Mouse (Mus musculus): ENCODE data around the gene Adamts2. TPM values are rescaled to one million over a fixed set of nuclear protein-coding genes. Genes with fewer than 3 reads are reported as not detected.

Adamts2 gene
- polyA plus RNA-seq, 1 experiment from 2014 or later, result 5.7 TPM

- no peak overlapping the region for H3K27ac ChIP-seq (ENCODE audit: low read length)
- ATAC-seq (ENCODE audit: low FRiP score, low TSS enrichment), result peak; percentile 89
- no peak overlapping the region for H3K9ac ChIP-seq (replicated peaks; ENCODE audit: low read length)
- 10% methylated on average over 14 of the region's 14 CpGs for WGBS
- no peaks in the 10 kb centered on the region for H3K9me3 ChIP-seq (ENCODE audit: low read length)
- H3K4me1 ChIP-seq (ENCODE audit: insufficient read depth, low read length), result peaks cover 4% of the 10 kb centered on the region; the same call in 1 of the 2 replicates
- H3K4me3 ChIP-seq (ENCODE audit: low read length), result peak overlapping the region; percentile 36
- no peaks in the 10 kb centered on the region for H3K27me3 ChIP-seq (ENCODE audit: insufficient read depth, low read length)
- peak overlapping the region; percentile 61 for H3K4me2 ChIP-seq (replicated peaks; ENCODE audit: low read depth, low read length)
- no peaks in the 10 kb centered on the region for H3K36me3 ChIP-seq (ENCODE audit: insufficient read depth, low read length)
These were observed 167.3 kb downstream of the Adamts2 start for GRCm38 (mm10) chr11:50768995-50769749.

DNA sequence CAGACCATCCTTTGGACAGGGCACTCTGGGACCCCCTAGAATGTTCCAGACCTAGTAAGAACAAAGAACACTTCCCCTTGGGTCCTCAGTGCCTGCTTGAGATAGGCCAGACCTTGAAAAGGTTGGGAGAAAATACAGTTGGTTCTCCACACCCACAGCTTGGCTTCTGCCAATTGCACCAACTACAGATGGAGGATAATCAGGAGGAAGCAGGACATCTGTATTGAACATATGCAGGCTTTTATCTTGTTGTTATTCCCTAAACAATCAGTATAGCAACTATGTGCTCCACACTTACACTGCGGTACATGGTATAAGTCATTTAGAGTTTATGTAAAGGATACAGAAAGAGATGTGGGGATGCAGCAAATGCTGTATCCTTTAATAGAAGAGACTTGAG is 169.1 kb downstream of the Adamts2 start:
- WGBS, result 92% methylated on average over 1 of the region's 1 CpGs
- Histone ChIP-seq H3K27ac (ENCODE audit: low read length) (no peak overlapping the region), H3K27me3 (ENCODE audit: insufficient read depth, low read length) (no peaks in the 10 kb centered on the region), H3K4me3 (ENCODE audit: low read length) (no peak overlapping the region), H3K4me1 (ENCODE audit: insufficient read depth, low read length) (peaks cover 4% of the 10 kb centered on the region; the same call in 1 of the 2 replicates), H3K4me2 (replicated peaks; ENCODE audit: low read depth, low read length) (no peak overlapping the region), H3K36me3 (ENCODE audit: insufficient read depth, low read length) (no peaks in the 10 kb centered on the region), H3K9ac (replicated peaks; ENCODE audit: low read length) (no peak overlapping the region), H3K9me3 (ENCODE audit: low read length) (no peaks in the 10 kb centered on the region)
- no peak for ATAC-seq (ENCODE audit: low FRiP score, low TSS enrichment)

DNA sequence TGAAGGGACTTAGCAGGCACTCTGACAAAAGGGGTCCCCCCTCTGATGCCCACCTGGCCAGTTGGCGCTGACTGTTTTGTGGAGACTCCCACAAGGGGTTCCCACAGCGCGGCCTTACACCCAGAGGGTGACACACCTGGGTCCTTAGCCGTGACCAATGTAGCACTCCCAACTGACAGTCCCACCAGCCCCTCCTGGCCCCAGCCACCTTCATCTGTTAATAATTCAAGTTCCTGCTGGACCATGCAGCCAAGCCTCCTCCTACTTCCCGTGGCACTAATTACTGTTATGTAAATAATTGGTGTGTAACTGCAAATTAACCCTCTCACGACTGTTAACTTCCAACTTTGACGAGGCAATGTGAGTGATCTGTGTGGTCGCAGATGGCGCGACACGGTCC is 195.8 kb downstream of the Adamts2 start:
- no peaks in the 10 kb centered on the region for H3K36me3 ChIP-seq (ENCODE audit: insufficient read depth, low read length)
- H3K9me3 ChIP-seq (ENCODE audit: low read length), result no peaks in the 10 kb centered on the region
- ATAC-seq (ENCODE audit: low FRiP score, low TSS enrichment), result peak; percentile 74; the same call in 1 of the 2 replicates
- no peak overlapping the region for H3K9ac ChIP-seq (replicated peaks; ENCODE audit: low read length)
- H3K27ac ChIP-seq (ENCODE audit: low read length), result no peak overlapping the region
- no peaks in the 10 kb centered on the region for H3K27me3 ChIP-seq (ENCODE audit: insufficient read depth, low read length)
- H3K4me2 ChIP-seq (replicated peaks; ENCODE audit: low read depth, low read length), result no peak overlapping the region
- no peaks in the 10 kb centered on the region for H3K4me1 ChIP-seq (ENCODE audit: insufficient read depth, low read length)
- WGBS, result 57% methylated on average over 11 of the region's 11 CpGs
- no peak overlapping the region for H3K4me3 ChIP-seq (ENCODE audit: low read length)

GRCm38 (mm10) chr11:50798836-50799235 is 197.0 kb downstream of the Adamts2 start:
- H3K36me3 ChIP-seq (ENCODE audit: insufficient read depth, low read length), result no peaks in the 10 kb centered on the region
- H3K4me3 ChIP-seq (ENCODE audit: low read length), result no peak overlapping the region
- no peak overlapping the region for H3K9ac ChIP-seq (replicated peaks; ENCODE audit: low read length)
- no peak overlapping the region for H3K27ac ChIP-seq (ENCODE audit: low read length)
- no peak for ATAC-seq (ENCODE audit: low FRiP score, low TSS enrichment)
- H3K4me2 ChIP-seq (replicated peaks; ENCODE audit: low read depth, low read length), result no peak overlapping the region
- H3K27me3 ChIP-seq (ENCODE audit: insufficient read depth, low read length), result no peaks in the 10 kb centered on the region
- H3K9me3 ChIP-seq (ENCODE audit: low read length), result no peaks in the 10 kb centered on the region
- no peaks in the 10 kb centered on the region for H3K4me1 ChIP-seq (ENCODE audit: insufficient read depth, low read length)

- Histone ChIP-seq H3K4me2 (replicated peaks; ENCODE audit: low read depth, low read length) (no peak overlapping the region), H3K27me3 (ENCODE audit: insufficient read depth, low read length) (no peaks in the 10 kb centered on the region), H3K4me1 (ENCODE audit: insufficient read depth, low read length) (no peaks in the 10 kb centered on the region), H3K36me3 (ENCODE audit: insufficient read depth, low read length) (peaks cover 81% of the 10 kb centered on the region), H3K9me3 (ENCODE audit: low read length) (peaks cover 48% of the 10 kb centered on the region), H3K4me3 (ENCODE audit: low read length) (no peak overlapping the region), H3K27ac (ENCODE audit: low read length) (no peak overlapping the region), H3K9ac (replicated peaks; ENCODE audit: low read length) (no peak overlapping the region)
- ATAC-seq (ENCODE audit: low FRiP score, low TSS enrichment), result no peak
- 97% methylated on average over 4 of the region's 4 CpGs for WGBS
These were observed 212.3 kb downstream of the Adamts2 start for GRCm38 (mm10) chr11:50814233-50814632.

- H3K4me1 ChIP-seq (ENCODE audit: insufficient read depth, low read length), result peaks cover 6% of the 10 kb centered on the region; the same call in 1 of the 2 replicates
- no peaks in the 10 kb centered on the region for H3K27me3 ChIP-seq (ENCODE audit: insufficient read depth, low read length)
- peak overlapping the region; percentile 97 for H3K4me3 ChIP-seq (ENCODE audit: low read length)
- H3K4me2 ChIP-seq (replicated peaks; ENCODE audit: low read depth, low read length), result peak overlapping the region; percentile 73
- H3K36me3 ChIP-seq (ENCODE audit: insufficient read depth, low read length), result peaks cover 40% of the 10 kb centered on the region
- no peaks in the 10 kb centered on the region for H3K9me3 ChIP-seq (ENCODE audit: low read length)
- no peak overlapping the region for H3K27ac ChIP-seq (ENCODE audit: low read length)
- 46% methylated on average over 2 of the region's 2 CpGs for WGBS
- peak overlapping the region; percentile 90; the same call in 1 of the 2 replicates for H3K9ac ChIP-seq (replicated peaks; ENCODE audit: low read length)
- no peak for ATAC-seq (ENCODE audit: low FRiP score, low TSS enrichment)
These were observed 224.3 kb downstream of the Adamts2 start for GRCm38 (mm10) chr11:50826214-50826613.

DNA sequence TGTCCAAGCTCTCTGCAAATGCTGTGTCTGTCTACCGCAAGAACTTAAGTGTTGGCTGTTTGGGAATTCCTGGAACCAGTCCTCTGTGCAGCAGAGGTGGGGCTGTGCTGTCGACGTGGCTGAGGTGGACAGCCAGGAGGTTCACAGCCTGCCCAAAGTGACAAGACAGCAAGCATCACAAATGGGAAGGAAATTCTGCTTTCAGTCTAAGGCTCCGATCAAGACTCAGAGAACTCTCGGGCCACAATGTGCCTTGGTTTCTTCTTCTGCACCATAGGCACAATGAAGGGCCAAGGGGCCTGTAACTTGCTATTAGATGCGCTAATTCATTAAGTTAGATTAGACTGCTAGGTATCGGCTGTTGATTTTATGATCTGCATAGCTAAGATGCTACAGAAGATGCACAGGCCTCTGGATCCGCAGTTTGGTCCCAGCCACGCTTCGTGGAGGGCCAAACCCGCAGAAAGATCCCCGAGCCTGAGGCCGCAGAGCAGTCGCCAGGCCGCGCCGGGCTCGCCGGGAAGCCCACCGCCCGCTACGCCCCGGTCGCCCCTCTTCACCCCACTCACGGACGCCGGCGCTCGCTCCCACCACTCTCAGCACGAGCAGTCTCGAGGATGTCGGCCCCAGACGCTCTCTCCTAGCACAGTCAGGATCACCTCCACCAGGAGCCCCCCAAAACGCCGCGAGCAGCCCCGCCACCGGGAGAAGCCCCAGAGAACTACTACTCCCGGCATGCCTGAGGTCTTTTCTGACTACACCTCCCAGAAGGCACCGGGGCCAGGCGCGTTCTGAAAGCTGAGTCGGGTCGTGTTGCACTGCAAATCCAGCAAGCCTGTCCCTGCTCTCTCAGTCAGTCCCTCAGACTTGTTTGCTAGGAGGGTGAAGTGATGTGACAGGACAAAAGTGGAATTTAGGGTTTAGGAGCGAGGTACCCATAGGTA is 225.4 kb downstream of the Adamts2 start, which contains the start of gene Zfp354c:
Zfp354c (minus strand) TSS at position 715 of the 944 bp plus-strand sequence.
- peak within 1 kb of the TSS; percentile 73 for H3K4me2 ChIP-seq (replicated peaks; ENCODE audit: low read depth, low read length)
- WGBS, result under 1% methylated on average over 36 of the region's 45 CpGs
- H3K36me3 ChIP-seq (ENCODE audit: insufficient read depth, low read length), result peaks cover 33% of the 10 kb centered on the region
- H3K27ac ChIP-seq (ENCODE audit: low read length), result peak within 1 kb of the TSS; percentile 0; the same call in 1 of the 2 replicates
- peak; percentile 96 for ATAC-seq (ENCODE audit: low FRiP score, low TSS enrichment)
- H3K4me1 ChIP-seq (ENCODE audit: insufficient read depth, low read length), result peaks cover 6% of the 10 kb centered on the region; the same call in 1 of the 2 replicates
- peaks cover 2% of the 10 kb centered on the region; the same call in 1 of the 2 replicates for H3K9me3 ChIP-seq (ENCODE audit: low read length)
- H3K4me3 ChIP-seq (ENCODE audit: low read length), result peak within 1 kb of the TSS; percentile 97
- H3K9ac ChIP-seq (replicated peaks; ENCODE audit: low read length), result peak within 1 kb of the TSS; percentile 90
- no peaks in the 10 kb centered on the region for H3K27me3 ChIP-seq (ENCODE audit: insufficient read depth, low read length)

- peaks cover 4% of the 10 kb centered on the region for H3K4me1 ChIP-seq (ENCODE audit: insufficient read depth, low read length)
- no peak overlapping the region for H3K9ac ChIP-seq (replicated peaks; ENCODE audit: low read length)
- no peak overlapping the region for H3K4me2 ChIP-seq (replicated peaks; ENCODE audit: low read depth, low read length)
- H3K9me3 ChIP-seq (ENCODE audit: low read length), result peaks cover 16% of the 10 kb centered on the region
- H3K27ac ChIP-seq (ENCODE audit: low read length), result no peak overlapping the region
- H3K36me3 ChIP-seq (ENCODE audit: insufficient read depth, low read length), result peaks cover 15% of the 10 kb centered on the region
- H3K4me3 ChIP-seq (ENCODE audit: low read length), result no peak overlapping the region
- WGBS, result 83% methylated on average over 4 of the region's 4 CpGs
- ATAC-seq (ENCODE audit: low FRiP score, low TSS enrichment), result no peak
- H3K27me3 ChIP-seq (ENCODE audit: insufficient read depth, low read length), result no peaks in the 10 kb centered on the region
These were observed 233.8 kb downstream of the Adamts2 start for GRCm38 (mm10) chr11:50835727-50836126.

- H3K9ac ChIP-seq (replicated peaks; ENCODE audit: low read length), result peak within 1 kb of the TSS; percentile 86
- peak within 1 kb of the TSS; percentile 78 for H3K4me2 ChIP-seq (replicated peaks; ENCODE audit: low read depth, low read length)
- H3K9me3 ChIP-seq (ENCODE audit: low read length), result no peaks in the 10 kb centered on the region
- peak; percentile 96 for ATAC-seq (ENCODE audit: low FRiP score, low TSS enrichment)
- H3K27me3 ChIP-seq (ENCODE audit: insufficient read depth, low read length), result no peaks in the 10 kb centered on the region
- H3K36me3 ChIP-seq (ENCODE audit: insufficient read depth, low read length), result no peaks in the 10 kb centered on the region
- peak within 1 kb of the TSS; percentile 84 for H3K27ac ChIP-seq (ENCODE audit: low read length)
- H3K4me1 ChIP-seq (ENCODE audit: insufficient read depth, low read length), result peaks cover 9% of the 10 kb centered on the region
- peak within 1 kb of the TSS; percentile 53 for H3K4me3 ChIP-seq (ENCODE audit: low read length)
- 16% methylated on average over 22 of the region's 22 CpGs for WGBS
These were observed 239.3 kb downstream of the Adamts2 start, which contains the start of gene Zfp879 for GRCm38 (mm10) chr11:50841023-50841735. Gene Zfp879 (minus strand): TSS chr11:50841552.

All from kidney, embryonic 16.5 days (tissue).